Mouse (Mus musculus) intestine, embryonic 14.5 days (tissue): ENCODE results near the gene Trim16. TPM values are rescaled to one million over a fixed set of nuclear protein-coding genes. Genes with fewer than 3 reads are reported as not detected.

Source experiments
- ATAC-seq: fragments of 200-750 bp; cut with Nextera tagmentation; replicated peaks from 2 replicates; pipeline ENCODE4 v1.8.0; 2017; ENCODE audit warnings: low read depth, moderate number of reproducible peaks, moderate TSS enrichment, moderate library complexity; ENCODE audit not compliant: low FRiP score, low TSS enrichment
- DNase-seq: peaks from one replicate; pipeline ENCODE4 v3.0.0-alpha.2; 2018; ENCODE audit warnings: low spot score
- H3K27ac ChIP-seq: fragments of 300-500 bp; sonication (generic); 2 replicates; pipeline ENCODE4 v1.5.1; 2014; ENCODE audit warnings: low read depth, mild to moderate bottlenecking, control low read depth
- H3K27me3 ChIP-seq: fragments of 300-500 bp; sonication (generic); replicated peaks from 2 replicates; pipeline ENCODE4 v1.6.1; 2014; ENCODE audit warnings: low read length, control low read depth; ENCODE audit not compliant: control insufficient read depth, insufficient read depth
- H3K36me3 ChIP-seq: fragments of 300-500 bp; sonication (generic); 2 replicates; pipeline ENCODE4 v1.6.1; 2014; ENCODE audit warnings: low read length, control low read depth; ENCODE audit not compliant: control insufficient read depth, insufficient read depth
- H3K4me1 ChIP-seq: fragments of 300-500 bp; sonication (generic); replicated peaks from 2 replicates; pipeline ENCODE4 v1.6.1; 2014; ENCODE audit warnings: low read length, control low read depth, mixed read lengths; ENCODE audit not compliant: control insufficient read depth, insufficient read depth
- H3K4me2 ChIP-seq: fragments of 300-500 bp; sonication (generic); 2 replicates; pipeline ENCODE4 v1.6.1; 2014; ENCODE audit warnings: low read length
- H3K4me3 ChIP-seq: fragments of 300-500 bp; sonication (generic); 2 replicates; pipeline ENCODE4 v1.5.1; 2014; ENCODE audit warnings: low read depth, low read length, control low read depth, mixed read lengths
- H3K9ac ChIP-seq: fragments of 300-500 bp; sonication (generic); 2 replicates; pipeline ENCODE4 v1.6.1; 2014; ENCODE audit warnings: mild to moderate bottlenecking, low read length
- H3K9me3 ChIP-seq: fragments of 300-500 bp; sonication (generic); 2 replicates; pipeline ENCODE4 v1.6.1; 2016; ENCODE audit warnings: low read length, control low read depth; ENCODE audit not compliant: control insufficient read depth
- WGBS: fragments of 180-500 bp; shearing (Covaris S2); extraction: QIAGEN DNeasy Blood & Tissue Kit; methylation state at CpG from one replicate; pipeline ENCODE4 v1.1.7; 2014; 5-methylcytosine and 5-hydroxymethylcytosine counted together
- polyA plus RNA-seq: library from polyadenylated mRNA; unstranded; fragments of >200 nt; fragmentation: Nextera tagmentation; extraction: Ambion mirVana; gene quantifications from 2 replicates; pipeline ENCODE4 v1.2.1, GENCODE M21; 2014

Trim16 gene
- polyA plus RNA-seq, 1 experiment from 2014 or later: 13.1 TPM

GRCm38 (mm10) chr11:62825222-62826105, 5.4 kb downstream of the Trim16 start:
- H3K36me3 ChIP-seq: peaks cover 11% of the 10 kb centered on the region; the same call in 1 of the 2 replicates
- no peak overlapping the region for H3K27ac ChIP-seq
- no peak overlapping the region for H3K9ac ChIP-seq
- DNase-seq: no peak
- no peak overlapping the region for H3K4me3 ChIP-seq
- H3K4me1 ChIP-seq: peaks cover 9% of the 10 kb centered on the region; the same call in 1 of the 2 replicates
- WGBS: 78% methylated on average over 9 of the region's 9 CpGs
- no peaks in the 10 kb centered on the region for H3K9me3 ChIP-seq
- H3K4me2 ChIP-seq: no peak overlapping the region
- ATAC-seq: no peak
- H3K27me3 ChIP-seq: no peaks in the 10 kb centered on the region

GRCm38 (mm10) chr11:62826106-62826733, 6.2 kb downstream of the Trim16 start:
- Histone ChIP-seq H3K4me1 (peaks cover 9% of the 10 kb centered on the region; the same call in 1 of the 2 replicates), H3K9ac (no peak overlapping the region), H3K27me3 (no peaks in the 10 kb centered on the region), H3K36me3 (peaks cover 14% of the 10 kb centered on the region; the same call in 1 of the 2 replicates), H3K27ac (no peak overlapping the region), H3K9me3 (no peaks in the 10 kb centered on the region), H3K4me2 (no peak overlapping the region), H3K4me3 (no peak overlapping the region)
- WGBS: 55% methylated on average over 6 of the region's 6 CpGs
- no peak for ATAC-seq
- DNase-seq: no peak

GRCm38 (mm10) chr11:62827135-62827534, 7.1 kb downstream of the Trim16 start:
- WGBS: 72% methylated on average over 4 of the region's 4 CpGs
- H3K9ac ChIP-seq: no peak overlapping the region
- peaks cover 18% of the 10 kb centered on the region for H3K36me3 ChIP-seq
- H3K4me1 ChIP-seq: peaks cover 3% of the 10 kb centered on the region; the same call in 1 of the 2 replicates
- H3K27ac ChIP-seq: no peak overlapping the region
- H3K4me3 ChIP-seq: no peak overlapping the region
- no peaks in the 10 kb centered on the region for H3K9me3 ChIP-seq
- no peak for DNase-seq
- ATAC-seq: no peak
- no peak overlapping the region for H3K4me2 ChIP-seq
- no peaks in the 10 kb centered on the region for H3K27me3 ChIP-seq

GRCm38 (mm10) chr11:62827911-62828310, 7.9 kb downstream of the Trim16 start:
- DNase-seq: no peak
- 73% methylated on average over 3 of the region's 3 CpGs for WGBS

GRCm38 (mm10) chr11:62830387-62830786, 10.4 kb downstream of the Trim16 start:
- ATAC-seq: no peak
- Histone ChIP-seq H3K4me3 (no peak overlapping the region), H3K4me1 (peaks cover 3% of the 10 kb centered on the region; the same call in 1 of the 2 replicates), H3K9ac (no peak overlapping the region), H3K36me3 (peaks cover 24% of the 10 kb centered on the region), H3K27ac (no peak overlapping the region), H3K4me2 (no peak overlapping the region), H3K9me3 (no peaks in the 10 kb centered on the region), H3K27me3 (no peaks in the 10 kb centered on the region)
- WGBS: 84% methylated on average over 2 of the region's 2 CpGs
- no peak for DNase-seq

More at GRCm38 (mm10) chr11:62827911-62828310, 7.9 kb downstream of the Trim16 start:
- no peak for ATAC-seq
- Histone ChIP-seq H3K4me1 (peaks cover 3% of the 10 kb centered on the region; the same call in 1 of the 2 replicates), H3K4me3 (no peak overlapping the region), H3K9ac (no peak overlapping the region), H3K9me3 (no peaks in the 10 kb centered on the region), H3K4me2 (no peak overlapping the region), H3K27ac (no peak overlapping the region), H3K36me3 (peaks cover 18% of the 10 kb centered on the region), H3K27me3 (no peaks in the 10 kb centered on the region)

- no peak overlapping the region for H3K9ac ChIP-seq
- H3K9me3 ChIP-seq: no peaks in the 10 kb centered on the region
- H3K4me1 ChIP-seq: no peaks in the 10 kb centered on the region
- H3K4me2 ChIP-seq: no peak overlapping the region
- H3K36me3 ChIP-seq: peaks cover 37% of the 10 kb centered on the region
- H3K4me3 ChIP-seq: no peak overlapping the region
- H3K27me3 ChIP-seq: no peaks in the 10 kb centered on the region
- ATAC-seq (no peak), DNase-seq (no peak)
- no peak overlapping the region for H3K27ac ChIP-seq
These were observed 11.9 kb downstream of the Trim16 start for GRCm38 (mm10) chr11:62831906-62832305.

GRCm38 (mm10) chr11:62844562-62844961, 24.5 kb downstream of the Trim16 start:
- Histone ChIP-seq H3K4me1 (peaks cover 8% of the 10 kb centered on the region), H3K9ac (no peak overlapping the region), H3K36me3 (peaks cover 11% of the 10 kb centered on the region), H3K27me3 (no peaks in the 10 kb centered on the region), H3K9me3 (no peaks in the 10 kb centered on the region), H3K27ac (no peak overlapping the region), H3K4me2 (no peak overlapping the region), H3K4me3 (no peak overlapping the region)
- ATAC-seq (no peak), DNase-seq (no peak)
- WGBS: 79% methylated on average over 5 of the region's 5 CpGs

GRCm38 (mm10) chr11:62845730-62846129, 25.7 kb downstream of the Trim16 start:
- Histone ChIP-seq H3K4me1 (peaks cover 8% of the 10 kb centered on the region), H3K36me3 (peaks cover 6% of the 10 kb centered on the region; the same call in 1 of the 2 replicates), H3K9ac (no peak overlapping the region), H3K9me3 (no peaks in the 10 kb centered on the region), H3K4me3 (no peak overlapping the region), H3K4me2 (no peak overlapping the region), H3K27me3 (no peaks in the 10 kb centered on the region), H3K27ac (no peak overlapping the region)
- no peak for DNase-seq
- no peak for ATAC-seq
- 71% methylated on average over 3 of the region's 3 CpGs for WGBS
